Mouse (Mus musculus): Measurements from ENCODE around the gene Dgki. TPM values are rescaled to one million over a fixed set of nuclear protein-coding genes. Genes with fewer than 3 reads are reported as not detected.

Dgki gene
- polyA plus RNA-seq, 1 experiment: 2.0 TPM

- Histone ChIP-seq H3K9me3 (replicated peaks; ENCODE audit: control insufficient read depth, insufficient read depth, low read length, poor library complexity, severe bottlenecking) (no peaks in the 10 kb centered on the region), H3K9ac (ENCODE audit: low read depth, poor library complexity, severe bottlenecking) (no peak overlapping the region), H3K27ac (ENCODE audit: insufficient read depth, low read length) (no peak overlapping the region), H3K27me3 (ENCODE audit: control insufficient read depth, insufficient read depth, low read length, poor library complexity, severe bottlenecking) (no peaks in the 10 kb centered on the region), H3K4me3 (ENCODE audit: low read depth, low read length) (no peak overlapping the region), H3K4me1 (ENCODE audit: control insufficient read depth, insufficient read depth, low read length) (no peaks in the 10 kb centered on the region), H3K36me3 (ENCODE audit: control insufficient read depth, insufficient read depth, low read length, poor library complexity, severe bottlenecking) (no peaks in the 10 kb centered on the region)
- TF ChIP-seq POLR2A (IDR thresholded peaks at IDR 0.05; ENCODE audit: insufficient read depth, low read length): no peak
- TF ChIP-seq EP300 (IDR thresholded peaks at IDR 0.05; ENCODE audit: insufficient read depth, low read depth, low read length): no peak
- TF ChIP-seq CTCF (IDR thresholded peaks at IDR 0.05; ENCODE audit: low read depth, low read length): no peak
Observed at GRCm38 (mm10) chr6:36850422-36851129, 449.4 kb downstream of the Dgki start.

DNA sequence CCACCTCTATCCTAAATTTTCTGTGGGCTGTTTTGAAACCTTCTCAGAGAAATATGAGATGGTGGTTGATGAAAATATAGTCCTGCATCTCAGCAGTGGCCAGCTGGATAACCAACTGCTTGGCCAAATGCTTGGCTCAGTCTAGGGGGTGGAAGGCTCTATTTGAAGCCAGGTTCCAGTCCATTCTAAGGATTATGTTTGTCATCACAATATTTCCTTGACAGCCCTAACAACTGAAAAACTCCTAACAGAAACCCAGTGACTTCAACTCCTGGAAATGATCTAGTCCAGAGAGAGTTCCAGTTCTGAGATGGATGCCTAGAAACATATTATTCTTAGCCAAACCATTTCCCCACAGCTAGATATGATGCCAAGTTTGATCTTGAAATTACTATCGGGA, 454.7 kb downstream of the Dgki start:
- Histone ChIP-seq H3K27ac (ENCODE audit: insufficient read depth, low read length) (no peak overlapping the region), H3K4me3 (ENCODE audit: low read depth, low read length) (no peak overlapping the region), H3K4me1 (ENCODE audit: control insufficient read depth, insufficient read depth, low read length) (no peaks in the 10 kb centered on the region), H3K9me3 (replicated peaks; ENCODE audit: control insufficient read depth, insufficient read depth, low read length, poor library complexity, severe bottlenecking) (no peaks in the 10 kb centered on the region), H3K36me3 (ENCODE audit: control insufficient read depth, insufficient read depth, low read length, poor library complexity, severe bottlenecking) (no peaks in the 10 kb centered on the region), H3K27me3 (ENCODE audit: control insufficient read depth, insufficient read depth, low read length, poor library complexity, severe bottlenecking) (no peaks in the 10 kb centered on the region), H3K9ac (ENCODE audit: low read depth, poor library complexity, severe bottlenecking) (no peak overlapping the region)
- no peak for TF ChIP-seq CTCF (IDR thresholded peaks at IDR 0.05; ENCODE audit: low read depth, low read length)
- no peak for TF ChIP-seq EP300 (IDR thresholded peaks at IDR 0.05; ENCODE audit: insufficient read depth, low read depth, low read length)

DNA sequence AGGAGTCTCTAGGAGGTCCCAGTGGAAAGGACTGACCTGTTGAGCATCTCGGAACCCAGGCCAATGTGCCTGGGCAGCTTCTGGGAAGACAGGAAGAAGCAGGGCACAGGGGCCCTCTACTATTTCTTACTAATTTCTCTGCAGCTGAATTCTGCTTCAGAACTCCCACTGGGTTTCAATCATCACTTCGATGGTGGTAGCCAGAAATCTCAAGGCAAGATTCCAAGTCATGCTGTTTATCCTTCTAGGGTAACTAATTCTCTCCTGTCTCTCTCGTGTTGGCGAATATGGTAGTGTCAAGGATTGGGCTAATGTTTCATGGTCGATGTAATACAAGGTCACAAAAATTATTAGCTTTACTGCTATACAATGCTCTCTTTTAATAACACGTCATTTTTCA, 455.7 kb downstream of the Dgki start:
- no peak overlapping the region for H3K9ac ChIP-seq (ENCODE audit: low read depth, poor library complexity, severe bottlenecking)
- no peaks in the 10 kb centered on the region for H3K36me3 ChIP-seq (ENCODE audit: control insufficient read depth, insufficient read depth, low read length, poor library complexity, severe bottlenecking)
- TF ChIP-seq CTCF (IDR thresholded peaks at IDR 0.05; ENCODE audit: low read depth, low read length) (no peak), POLR2A (IDR thresholded peaks at IDR 0.05; ENCODE audit: insufficient read depth, low read length) (no peak), EP300 (IDR thresholded peaks at IDR 0.05; ENCODE audit: insufficient read depth, low read depth, low read length) (no peak)
- no peak overlapping the region for H3K27ac ChIP-seq (ENCODE audit: insufficient read depth, low read length)
- no peaks in the 10 kb centered on the region for H3K9me3 ChIP-seq (replicated peaks; ENCODE audit: control insufficient read depth, insufficient read depth, low read length, poor library complexity, severe bottlenecking)
- no peaks in the 10 kb centered on the region for H3K27me3 ChIP-seq (ENCODE audit: control insufficient read depth, insufficient read depth, low read length, poor library complexity, severe bottlenecking)
- no peaks in the 10 kb centered on the region for H3K4me1 ChIP-seq (ENCODE audit: control insufficient read depth, insufficient read depth, low read length)
- H3K4me3 ChIP-seq (ENCODE audit: low read depth, low read length): no peak overlapping the region

- Histone ChIP-seq H3K4me1 (ENCODE audit: control insufficient read depth, insufficient read depth, low read length) (no peaks in the 10 kb centered on the region), H3K9ac (ENCODE audit: low read depth, poor library complexity, severe bottlenecking) (no peak overlapping the region), H3K36me3 (ENCODE audit: control insufficient read depth, insufficient read depth, low read length, poor library complexity, severe bottlenecking) (no peaks in the 10 kb centered on the region), H3K27me3 (ENCODE audit: control insufficient read depth, insufficient read depth, low read length, poor library complexity, severe bottlenecking) (no peaks in the 10 kb centered on the region), H3K27ac (ENCODE audit: insufficient read depth, low read length) (no peak overlapping the region), H3K9me3 (replicated peaks; ENCODE audit: control insufficient read depth, insufficient read depth, low read length, poor library complexity, severe bottlenecking) (no peaks in the 10 kb centered on the region), H3K4me3 (ENCODE audit: low read depth, low read length) (no peak overlapping the region)
- no peak for TF ChIP-seq EP300 (IDR thresholded peaks at IDR 0.05; ENCODE audit: insufficient read depth, low read depth, low read length)
- TF ChIP-seq CTCF (IDR thresholded peaks at IDR 0.05; ENCODE audit: low read depth, low read length): no peak
Observed at GRCm38 (mm10) chr6:36843031-36843488, 456.9 kb downstream of the Dgki start.

DNA sequence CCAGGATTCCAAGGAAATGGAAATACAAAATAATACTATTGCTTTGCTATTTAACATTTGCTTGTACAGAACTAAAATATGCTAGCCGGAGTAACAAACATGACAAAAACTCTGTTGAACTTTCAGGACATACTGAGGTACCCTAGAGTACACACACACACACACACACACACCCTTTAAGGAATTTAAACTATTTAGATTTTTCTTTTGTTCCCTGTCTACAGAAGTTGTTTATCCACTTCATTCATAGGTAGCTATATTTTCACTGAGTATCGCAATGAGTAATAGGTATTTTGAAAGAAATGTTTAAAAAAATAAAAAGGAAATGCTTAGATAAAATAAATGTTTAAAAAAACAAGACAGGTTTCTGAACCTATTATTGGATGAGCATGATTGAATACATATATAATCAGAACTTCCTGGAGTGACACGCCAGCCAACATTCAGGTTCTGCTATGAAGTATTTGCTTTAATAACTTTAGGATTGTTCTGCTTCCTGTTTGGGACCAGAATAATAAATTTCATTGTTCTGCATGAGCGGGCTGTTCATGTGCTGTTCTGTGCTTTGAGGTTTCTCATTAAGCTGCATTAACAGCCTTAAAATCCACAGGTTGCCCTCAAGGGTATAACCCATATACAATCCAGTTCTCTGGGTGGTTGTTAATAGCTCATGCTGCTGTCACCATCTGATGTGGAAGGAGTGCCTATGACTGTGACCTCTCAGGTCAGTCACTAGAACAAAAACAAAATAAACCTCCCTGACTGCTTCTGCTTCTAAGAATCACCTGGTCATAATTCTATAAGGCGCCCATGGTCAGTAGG, 457.7 kb downstream of the Dgki start:
- Histone ChIP-seq H3K27me3 (ENCODE audit: control insufficient read depth, insufficient read depth, low read length, poor library complexity, severe bottlenecking) (no peaks in the 10 kb centered on the region), H3K4me3 (ENCODE audit: low read depth, low read length) (no peak overlapping the region), H3K9ac (ENCODE audit: low read depth, poor library complexity, severe bottlenecking) (no peak overlapping the region), H3K27ac (ENCODE audit: insufficient read depth, low read length) (no peak overlapping the region), H3K4me1 (ENCODE audit: control insufficient read depth, insufficient read depth, low read length) (no peaks in the 10 kb centered on the region), H3K36me3 (ENCODE audit: control insufficient read depth, insufficient read depth, low read length, poor library complexity, severe bottlenecking) (no peaks in the 10 kb centered on the region), H3K9me3 (replicated peaks; ENCODE audit: control insufficient read depth, insufficient read depth, low read length, poor library complexity, severe bottlenecking) (no peaks in the 10 kb centered on the region)
- no peak for TF ChIP-seq CTCF (IDR thresholded peaks at IDR 0.05; ENCODE audit: low read depth, low read length)
- no peak for TF ChIP-seq POLR2A (IDR thresholded peaks at IDR 0.05; ENCODE audit: insufficient read depth, low read length)
- no peak for TF ChIP-seq EP300 (IDR thresholded peaks at IDR 0.05; ENCODE audit: insufficient read depth, low read depth, low read length)

- no peaks in the 10 kb centered on the region for H3K36me3 ChIP-seq (ENCODE audit: control insufficient read depth, insufficient read depth, low read length, poor library complexity, severe bottlenecking)
- H3K27ac ChIP-seq (ENCODE audit: insufficient read depth, low read length): no peak overlapping the region
- H3K27me3 ChIP-seq (ENCODE audit: control insufficient read depth, insufficient read depth, low read length, poor library complexity, severe bottlenecking): no peaks in the 10 kb centered on the region
- TF ChIP-seq EP300 (IDR thresholded peaks at IDR 0.05; ENCODE audit: insufficient read depth, low read depth, low read length) (no peak), CTCF (IDR thresholded peaks at IDR 0.05; ENCODE audit: low read depth, low read length) (no peak), POLR2A (IDR thresholded peaks at IDR 0.05; ENCODE audit: insufficient read depth, low read length) (no peak)
- no peaks in the 10 kb centered on the region for H3K9me3 ChIP-seq (replicated peaks; ENCODE audit: control insufficient read depth, insufficient read depth, low read length, poor library complexity, severe bottlenecking)
- H3K4me3 ChIP-seq (ENCODE audit: low read depth, low read length): no peak overlapping the region
- H3K4me1 ChIP-seq (ENCODE audit: control insufficient read depth, insufficient read depth, low read length): no peaks in the 10 kb centered on the region
- no peak overlapping the region for H3K9ac ChIP-seq (ENCODE audit: low read depth, poor library complexity, severe bottlenecking)
Observed at GRCm38 (mm10) chr6:36841701-36842100, 458.3 kb downstream of the Dgki start.
